Mouse (Mus musculus): ENCODE data around the gene Sbf2.

- TF ChIP-seq CTCF (IDR thresholded peaks at IDR 0.05; ENCODE audit: low read depth) (no peak), EP300 (IDR thresholded peaks at IDR 0.05; ENCODE audit: low read depth) (no peak)
Observed at GRCm38 (mm10) chr7:110271814-110272213, 342.9 kb downstream of the Sbf2 start.

All from heart, postnatal 0 days (tissue).